Mouse (Mus musculus) cerebellum, postnatal 14 days (tissue): Measurements from ENCODE around the gene Kcnip1.
A peak's percentile ranks its signal among the peaks of the same experiment; 100 is the strongest.

Experiments
- DNase-seq, 2 experiments: peaks; one replicate each; pipeline ENCODE4 v3.0.0; 2021; ENCODE audit warnings: mixed read lengths in 2 of 2

Kcnip1 gene

DNA sequence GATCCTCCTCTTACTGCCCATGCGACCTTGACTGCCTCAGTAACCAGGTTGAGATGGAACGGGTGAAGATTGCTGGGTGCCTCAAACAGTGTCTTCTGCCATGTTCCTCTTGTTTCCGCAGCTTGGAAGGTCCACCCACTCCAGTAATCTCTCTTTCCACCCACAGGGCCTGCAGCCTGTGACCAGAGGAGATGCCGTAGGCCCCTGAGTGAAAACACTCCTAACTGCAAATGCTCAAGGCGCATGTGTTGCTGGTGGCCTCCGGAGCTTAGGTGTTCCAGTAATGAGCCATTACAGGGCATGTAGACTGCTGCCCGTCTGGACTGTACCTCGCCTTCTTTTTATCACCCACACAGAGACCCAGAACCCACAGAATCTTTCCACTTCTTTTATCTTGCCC, 55.3 kb downstream of the Kcnip1 start:
- no peak for DNase-seq

DNA sequence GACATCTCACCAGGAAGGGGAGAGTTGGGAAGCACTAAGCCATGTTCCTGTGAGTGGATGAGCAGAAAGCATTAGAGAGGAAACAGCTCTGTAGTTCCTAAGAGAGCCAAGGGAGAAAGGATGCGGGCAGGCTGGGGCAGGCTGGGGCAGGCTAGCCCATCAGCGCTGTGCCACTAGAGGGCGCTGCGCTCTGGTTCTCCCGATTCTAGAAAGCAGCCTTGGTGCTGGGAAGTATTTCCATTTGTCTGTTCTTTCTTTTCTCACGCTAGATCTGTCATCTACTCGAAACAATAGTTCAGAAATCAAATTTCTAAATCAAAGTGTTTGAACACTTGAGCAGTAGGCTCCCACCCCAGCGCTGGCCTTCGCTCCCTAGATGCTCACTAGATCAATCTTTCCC, 58.7 kb downstream of the Kcnip1 start:
- DNase-seq: no peak

DNA sequence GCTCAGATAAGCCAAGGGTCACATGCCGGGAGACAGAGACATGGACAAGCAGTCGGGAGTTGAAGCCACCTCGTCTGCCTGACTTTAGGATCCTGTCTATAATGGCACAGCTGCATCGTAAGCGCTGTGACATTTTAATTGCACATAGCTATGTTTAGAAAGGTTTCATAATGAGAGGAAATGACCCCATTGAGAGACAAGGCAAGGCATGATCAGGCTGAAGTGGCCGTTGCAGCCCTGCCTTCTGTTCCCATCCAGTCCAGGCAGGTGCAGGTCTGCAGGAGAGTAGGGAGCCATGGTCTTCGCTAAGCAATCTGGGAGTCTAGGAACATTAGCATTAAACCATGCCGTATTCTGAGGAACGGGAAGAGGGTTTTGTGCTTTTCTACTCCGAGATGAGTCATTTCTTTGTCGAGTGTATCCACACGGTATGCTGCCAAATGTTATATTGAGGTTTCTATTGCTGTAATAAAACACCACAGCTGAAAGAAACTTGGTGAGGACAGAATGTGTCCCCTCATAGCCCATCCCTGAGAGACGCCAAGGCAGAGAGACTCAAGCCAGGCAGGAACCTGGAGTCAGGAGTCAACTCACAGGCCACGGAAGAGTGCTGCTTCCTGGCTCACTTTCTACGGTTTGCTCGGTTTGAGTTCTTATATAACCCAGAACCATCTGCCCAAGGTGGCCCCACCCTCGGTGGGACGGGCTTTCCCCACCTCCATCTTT, 60.4 kb downstream of the Kcnip1 start:
- no peak for DNase-seq

DNA sequence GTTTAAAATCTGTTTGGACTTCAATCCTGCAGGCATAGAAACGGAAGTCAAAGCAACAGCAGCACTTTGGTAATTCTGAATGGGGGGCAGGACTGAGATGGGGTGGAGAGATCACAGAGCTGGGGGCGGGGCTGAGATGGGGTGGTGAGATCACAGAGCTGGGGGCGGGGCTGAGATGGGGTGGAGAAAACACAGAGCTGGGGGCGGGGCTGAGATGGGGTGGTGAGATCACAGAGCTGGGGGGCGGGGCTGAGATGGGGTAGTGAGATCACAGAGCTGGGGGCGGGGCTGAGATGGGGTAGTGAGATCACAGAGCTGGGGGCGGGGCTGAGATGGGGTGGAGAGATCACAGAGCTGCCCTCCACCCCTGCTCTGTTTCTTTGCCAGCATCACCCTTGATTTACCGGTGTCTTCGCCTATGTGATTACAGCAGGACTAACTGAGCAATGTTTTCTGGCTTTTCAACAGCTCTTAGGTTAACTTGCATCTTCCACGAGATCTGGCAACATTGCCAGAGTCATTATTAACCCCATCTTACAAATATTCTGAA, 61.0 kb downstream of the Kcnip1 start:
- no peak for DNase-seq

DNA sequence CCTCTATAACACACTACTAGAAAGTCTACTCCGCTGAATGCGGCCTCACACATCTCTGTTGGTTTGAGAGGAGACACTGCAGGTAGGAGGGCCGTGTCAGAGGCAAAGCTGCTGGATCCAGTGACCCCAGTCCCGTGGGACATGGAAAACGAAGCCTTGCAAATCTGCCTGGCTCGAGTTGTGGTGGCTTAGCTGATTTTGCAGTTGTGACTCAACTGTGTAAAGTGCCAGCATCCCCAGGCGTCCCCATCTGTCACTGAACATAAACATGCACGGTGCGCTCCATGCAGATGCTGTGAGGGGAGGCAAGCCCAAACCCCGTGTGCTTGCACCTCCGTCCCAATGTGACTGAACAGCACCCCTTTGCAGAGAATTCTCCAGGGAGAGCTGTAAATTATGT, 63.5 kb downstream of the Kcnip1 start:
- DNase-seq: no peak

DNA sequence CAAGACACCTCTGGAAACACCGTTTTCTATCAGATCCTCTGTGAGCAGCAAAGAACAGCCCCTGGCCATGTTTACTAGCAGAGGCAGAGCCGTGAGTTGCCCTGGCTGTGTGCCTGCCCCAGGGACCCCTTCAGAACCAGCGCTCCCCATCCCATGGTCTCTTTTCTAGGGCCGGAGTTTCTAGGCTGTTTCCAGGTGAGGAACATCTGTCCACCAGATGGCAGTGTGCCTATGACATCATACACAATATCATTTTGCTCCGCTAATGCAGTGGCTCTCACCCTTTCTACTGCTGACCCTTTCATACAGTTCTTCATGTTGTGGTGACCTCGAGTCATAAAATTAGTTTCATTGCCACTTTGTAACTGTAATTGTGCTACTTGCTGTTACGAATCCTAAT, 64.3 kb downstream of the Kcnip1 start:
- peak in 1 of 2 experiments; percentile 36 for DNase-seq

DNA sequence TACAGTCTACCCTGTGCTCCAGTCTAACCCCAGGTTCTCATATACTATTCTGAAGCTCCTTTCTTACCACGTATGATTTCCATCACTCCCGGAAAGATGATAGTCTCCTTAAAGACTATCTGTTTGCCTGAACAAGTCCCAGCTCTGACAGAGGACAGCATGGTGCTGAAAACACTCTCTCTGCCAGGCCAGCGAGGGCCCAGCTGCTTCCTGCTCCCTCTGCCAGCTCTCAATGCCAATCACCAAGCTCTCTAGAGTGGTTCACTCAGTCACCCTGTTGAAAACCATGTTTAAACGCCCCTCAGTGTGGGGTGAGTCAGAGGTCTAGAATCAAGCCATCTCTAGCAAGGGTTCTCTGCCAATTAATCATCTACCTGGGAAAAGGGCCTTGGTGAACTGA, 65.1 kb downstream of the Kcnip1 start:
- peak; percentile 64 to 66 for DNase-seq

DNA sequence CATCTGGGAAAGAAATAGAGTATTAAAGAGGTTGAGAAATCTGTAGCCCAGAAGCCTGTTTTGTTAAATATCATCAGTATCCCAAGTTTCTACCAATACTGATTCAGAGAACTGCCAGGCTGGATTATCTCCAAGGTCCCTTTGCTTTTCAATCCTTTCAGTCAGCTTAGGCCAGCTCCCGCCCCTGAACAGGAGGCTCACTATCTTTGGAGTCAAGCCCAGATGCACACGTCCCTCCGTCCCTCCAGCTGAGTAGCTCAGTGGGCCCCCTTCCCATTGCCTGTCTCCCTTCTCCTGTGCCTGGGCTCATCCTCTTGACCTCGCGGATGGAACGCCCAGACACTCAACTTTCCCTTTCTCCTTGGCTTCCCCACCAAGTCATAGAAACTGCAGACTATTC, 65.6 kb downstream of the Kcnip1 start:
- peak; percentile 41 to 43 for DNase-seq

DNA sequence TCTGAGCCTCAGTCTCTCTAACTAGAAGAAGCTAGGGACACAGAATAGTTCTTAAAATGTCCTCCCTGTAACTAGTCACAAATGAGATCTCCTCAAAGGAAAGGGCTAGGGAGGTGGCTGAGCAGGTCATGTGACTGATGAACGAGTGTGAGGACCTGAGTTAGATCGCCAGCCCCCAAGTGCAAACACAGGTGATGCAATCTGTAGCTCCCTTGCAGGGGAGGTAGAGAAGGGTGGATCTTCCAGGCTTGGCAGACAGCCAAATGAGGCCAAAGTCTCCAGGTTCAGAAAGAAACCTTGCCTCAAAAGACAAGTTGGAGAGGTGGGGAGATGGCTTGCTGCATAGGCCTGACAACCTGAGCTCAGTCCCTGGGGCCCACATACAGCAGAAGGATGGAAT, 66.4 kb downstream of the Kcnip1 start:
- DNase-seq: peak in 1 of 2 experiments; percentile 29

DNA sequence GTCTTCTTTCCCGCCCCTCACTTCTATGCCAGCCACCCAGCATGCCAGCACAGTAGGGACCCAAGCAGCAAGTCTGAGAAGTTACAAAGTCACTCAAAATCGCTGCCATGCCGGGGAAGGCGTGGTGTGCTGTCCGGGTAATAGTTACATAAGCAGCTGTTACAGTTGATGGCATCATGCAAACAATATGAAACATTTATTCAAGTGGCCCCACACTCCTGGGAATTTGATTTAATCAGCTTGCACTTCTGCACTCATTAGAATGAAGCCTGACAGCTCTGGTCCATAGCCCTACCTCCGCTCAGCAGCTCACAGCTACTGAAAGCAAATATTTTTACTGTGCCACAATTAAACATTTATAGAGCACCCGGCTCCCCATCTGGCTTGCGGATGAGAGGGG, 67.2 kb downstream of the Kcnip1 start:
- DNase-seq: no peak

DNA sequence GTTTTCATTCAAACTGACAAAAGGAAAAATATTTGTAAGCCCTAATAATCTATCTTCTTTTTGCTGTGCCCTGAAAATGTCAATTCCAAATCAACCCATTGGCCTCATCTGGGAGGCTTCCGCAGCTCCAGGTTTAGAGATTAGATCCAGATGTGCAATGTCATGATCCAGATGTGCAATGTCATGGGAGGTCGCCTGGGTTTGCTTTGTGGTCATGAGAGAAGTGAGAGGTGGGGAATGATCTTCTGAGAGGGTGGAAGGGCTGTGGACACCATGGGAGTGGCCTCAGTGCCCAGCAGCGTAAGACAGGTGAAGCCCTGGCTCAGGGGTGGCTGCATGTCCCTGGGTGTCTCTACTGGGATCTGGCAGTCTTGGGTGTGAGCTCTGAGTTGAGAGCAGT, 69.9 kb downstream of the Kcnip1 start:
- no peak for DNase-seq

DNA sequence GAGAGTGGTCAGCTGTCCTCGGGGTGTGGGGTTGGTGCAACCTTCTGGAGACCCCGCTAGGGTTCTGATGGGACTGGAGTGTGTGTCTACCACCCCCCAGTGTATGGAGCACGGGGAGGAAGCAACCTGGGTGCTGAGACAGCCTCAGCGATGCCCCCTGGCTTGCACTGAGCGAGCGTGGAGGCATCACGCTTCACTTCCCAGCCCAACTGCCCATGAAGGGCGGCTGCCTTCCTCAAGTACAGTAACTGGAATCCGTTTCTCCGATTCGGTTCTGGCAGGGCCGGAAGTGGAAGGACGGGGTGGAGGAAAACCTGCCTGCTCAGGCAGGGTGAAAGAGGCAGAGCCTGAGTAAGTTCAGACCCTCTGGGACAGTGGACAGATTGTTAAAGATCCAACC, 71.5 kb downstream of the Kcnip1 start:
- DNase-seq: no peak

DNA sequence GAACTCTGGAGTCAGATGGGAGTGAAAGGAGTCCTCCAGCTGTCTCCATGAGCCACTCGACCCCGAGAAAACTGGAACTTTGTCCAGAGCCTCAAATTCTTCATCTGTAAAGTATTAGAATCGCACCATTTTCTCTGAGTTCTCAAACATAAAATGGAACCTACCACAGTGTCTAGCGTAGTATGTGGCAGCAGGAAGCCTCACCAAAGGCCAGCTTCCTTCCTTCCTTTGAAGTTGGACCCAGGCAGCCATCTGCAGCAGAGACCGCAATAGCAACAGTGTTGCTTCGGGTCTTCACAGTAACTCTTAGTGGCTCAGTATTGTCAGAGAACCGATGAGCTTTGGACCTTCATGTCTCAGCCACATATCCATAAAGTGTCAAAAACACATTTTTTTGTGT, 73.1 kb downstream of the Kcnip1 start:
- DNase-seq: no peak

DNA sequence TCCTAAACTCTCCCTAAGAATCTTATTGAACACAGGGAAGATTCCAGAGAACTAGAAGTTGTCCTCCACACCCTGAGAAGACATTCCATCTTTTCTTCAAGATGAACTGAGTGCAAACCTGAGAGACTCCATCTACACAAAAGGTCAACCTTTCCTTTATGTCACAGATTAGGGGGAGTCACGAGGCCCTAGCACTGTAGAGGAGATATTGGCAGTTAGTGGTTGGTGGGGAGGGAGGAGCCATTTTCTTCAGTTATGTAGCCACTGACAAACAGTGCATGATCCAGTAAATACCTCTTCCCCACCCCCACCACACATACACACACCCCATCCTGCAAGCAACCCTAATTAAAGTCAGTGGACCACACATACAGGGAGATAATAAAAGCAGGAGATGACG, 74.5 kb downstream of the Kcnip1 start:
- no peak for DNase-seq

DNA sequence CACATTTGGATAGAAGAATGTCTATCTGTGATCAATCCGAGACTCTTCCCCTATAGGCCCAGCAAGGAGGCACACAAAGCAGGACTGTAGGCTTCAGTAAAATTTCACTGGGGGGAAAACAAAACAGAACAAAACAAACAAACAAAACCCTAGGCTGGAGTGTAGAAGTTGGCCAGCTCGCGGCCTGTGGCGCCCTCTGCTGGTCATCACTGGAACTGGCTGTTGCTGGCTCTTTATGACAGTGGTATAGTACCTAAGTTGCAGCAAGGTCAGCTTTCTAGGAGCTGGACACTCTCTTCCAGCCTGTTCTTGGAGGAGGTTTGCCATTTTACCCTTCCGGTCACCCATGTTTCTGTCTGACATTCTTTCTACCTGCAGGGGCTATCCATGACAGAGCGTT, 75.4 kb downstream of the Kcnip1 start:
- peak; percentile 89 to 92 for DNase-seq

DNA sequence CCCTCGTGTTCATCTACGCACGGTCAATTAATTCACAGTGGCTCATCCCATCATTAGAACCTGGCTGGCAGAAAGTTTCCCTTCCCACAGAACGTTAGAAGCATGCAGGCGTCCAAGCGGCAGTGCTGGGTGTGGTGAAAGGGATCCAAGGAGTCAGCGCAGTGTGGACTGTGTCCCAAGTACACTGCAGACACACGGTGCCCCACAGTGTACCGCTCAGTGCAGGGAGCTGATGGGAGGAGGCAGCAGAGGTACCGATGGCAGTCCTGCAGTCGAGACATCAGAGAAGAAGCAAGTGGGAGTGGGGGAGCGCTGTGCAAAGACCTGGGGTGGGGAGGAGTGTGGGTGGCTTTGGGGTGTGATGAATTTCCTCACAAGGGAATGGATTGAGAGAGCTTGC, 78.7 kb downstream of the Kcnip1 start:
- no peak for DNase-seq

DNA sequence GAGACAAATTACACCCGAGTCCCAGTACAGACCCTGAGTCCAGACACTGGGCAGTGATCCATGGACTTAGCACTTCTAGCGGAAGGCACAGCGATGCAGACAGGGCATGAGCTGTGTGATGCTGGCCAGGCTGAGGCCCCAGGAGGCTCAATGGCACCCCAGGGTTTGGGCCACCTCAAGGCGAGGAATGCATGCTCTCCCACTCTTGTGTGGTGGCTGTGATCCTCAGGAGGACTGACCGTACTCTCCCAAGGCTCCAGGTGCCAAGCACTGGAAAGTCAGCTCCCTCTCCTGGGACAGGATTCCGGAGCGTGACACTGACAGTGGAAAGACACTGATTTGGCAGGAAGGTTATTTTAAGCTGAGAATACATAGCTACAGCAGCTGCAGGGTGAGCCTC, 79.9 kb downstream of the Kcnip1 start:
- no peak for DNase-seq

DNA sequence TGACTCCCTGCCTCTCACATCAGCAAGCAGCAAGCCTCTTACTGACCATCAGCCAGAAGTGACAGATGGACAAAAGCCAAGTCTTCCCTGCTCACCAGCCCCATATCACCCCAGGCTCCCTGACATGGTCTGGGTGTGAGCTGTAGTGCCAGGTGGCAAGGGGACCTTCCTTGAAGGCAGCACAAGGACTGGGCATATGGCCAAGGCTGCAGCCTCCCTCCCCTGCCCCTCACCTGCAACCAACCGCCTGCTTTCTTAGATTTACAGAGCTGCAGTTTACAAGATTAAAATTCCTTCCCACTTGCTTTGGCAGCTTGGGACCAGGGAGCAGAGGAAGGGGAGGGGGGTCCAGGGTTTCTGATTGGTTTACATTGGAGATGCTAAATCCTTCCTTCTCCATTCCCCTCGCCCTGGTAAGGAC, 80.8 kb downstream of the Kcnip1 start:
- peak; percentile 72 to 76 for DNase-seq

DNA sequence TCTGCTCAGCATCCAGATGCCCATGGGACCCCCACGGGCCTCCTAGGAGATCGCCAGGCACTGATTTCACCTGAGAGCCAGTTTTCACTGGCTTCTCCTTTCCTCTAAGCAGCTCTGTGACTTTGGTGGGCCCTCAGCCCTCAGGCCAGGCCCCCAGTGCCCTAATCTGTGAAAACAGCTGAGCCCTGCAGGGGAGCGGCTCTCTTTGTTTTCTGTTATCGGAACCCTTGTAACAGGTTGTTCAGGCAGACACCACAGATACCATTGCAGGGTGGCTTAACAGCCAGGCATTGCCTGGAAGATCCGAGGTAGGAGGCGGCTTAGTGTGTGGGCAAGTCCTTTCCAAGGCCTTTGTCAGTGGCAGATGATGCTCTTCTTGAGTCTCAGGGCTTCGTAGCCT, 82.0 kb downstream of the Kcnip1 start:
- DNase-seq: no peak

DNA sequence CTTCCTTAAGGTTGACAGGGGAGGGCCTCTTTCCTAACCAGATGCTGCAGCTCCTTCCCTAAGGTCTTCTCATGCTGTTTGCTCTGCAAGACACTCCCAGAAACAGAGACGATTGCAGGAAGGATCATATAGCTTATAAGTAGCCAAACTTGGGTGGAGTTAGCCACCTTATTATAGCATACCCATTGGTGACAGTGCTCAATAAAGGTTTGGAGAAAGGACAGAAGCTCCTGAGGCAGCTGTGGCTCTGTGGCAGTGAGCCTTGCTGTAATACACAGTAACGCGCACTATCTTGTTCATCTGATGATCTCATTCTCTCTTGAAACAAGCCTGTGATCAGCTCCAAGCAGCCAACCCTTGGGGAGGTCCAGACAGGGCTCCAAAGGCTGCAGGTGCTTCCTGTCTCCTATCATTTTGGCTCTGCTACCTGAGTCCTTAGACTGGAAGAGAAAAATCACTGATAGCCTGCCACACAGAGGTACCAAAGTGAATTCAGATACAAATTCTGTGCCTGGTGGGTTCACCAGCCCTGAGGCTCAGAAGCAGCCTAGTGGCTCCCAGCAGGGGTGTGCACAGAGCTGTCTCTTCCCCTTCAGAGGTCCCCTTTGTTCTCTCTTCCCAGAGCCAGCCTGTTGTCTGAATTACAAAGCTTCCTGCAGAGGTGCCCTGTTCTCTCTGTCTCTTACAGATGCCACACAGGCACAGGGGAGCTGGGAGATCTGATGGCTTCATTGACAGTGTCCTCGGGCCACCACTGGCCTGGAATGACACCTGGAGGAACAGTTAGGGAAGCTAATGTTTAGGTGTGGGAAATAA, 84.4 kb downstream of the Kcnip1 start:
- DNase-seq: no peak

DNA sequence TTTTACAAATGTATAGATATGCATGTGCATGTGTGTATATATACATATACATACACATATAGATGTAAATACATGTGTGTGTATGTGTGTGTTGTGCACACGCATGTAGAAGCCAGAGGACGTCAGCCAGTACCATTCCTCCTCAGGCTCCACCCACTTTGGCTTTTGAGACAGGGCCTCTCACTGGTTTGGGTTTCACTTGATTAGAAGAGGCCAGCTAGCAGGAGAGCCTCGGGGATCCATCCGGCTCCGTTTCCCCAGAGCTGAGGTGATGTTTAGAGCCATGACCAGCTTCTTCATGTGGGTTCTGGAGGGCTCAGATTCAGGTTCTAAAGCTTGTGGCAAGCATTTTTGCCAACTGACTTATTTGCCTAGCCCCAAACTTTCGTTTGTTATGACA, 89.5 kb downstream of the Kcnip1 start:
- DNase-seq: no peak

DNA sequence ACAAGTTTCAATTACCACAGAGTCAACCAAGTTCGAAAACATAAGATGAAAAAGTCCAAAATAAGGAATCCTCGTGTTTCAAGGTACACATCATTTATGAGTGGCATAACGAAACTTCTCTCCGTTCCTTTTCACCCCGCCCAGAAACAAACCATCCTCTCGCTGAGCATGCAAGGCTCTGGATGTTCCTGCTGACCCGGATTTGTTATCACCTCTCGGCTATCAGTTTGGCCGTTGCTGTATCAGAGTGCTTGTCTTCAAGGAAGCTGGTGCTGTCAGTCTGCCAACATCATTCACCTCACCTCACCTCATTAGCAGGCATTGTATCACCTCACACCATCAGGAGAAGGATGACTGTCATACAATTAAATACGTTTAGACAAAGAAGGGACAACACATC, 90.6 kb downstream of the Kcnip1 start:
- DNase-seq: no peak

DNA sequence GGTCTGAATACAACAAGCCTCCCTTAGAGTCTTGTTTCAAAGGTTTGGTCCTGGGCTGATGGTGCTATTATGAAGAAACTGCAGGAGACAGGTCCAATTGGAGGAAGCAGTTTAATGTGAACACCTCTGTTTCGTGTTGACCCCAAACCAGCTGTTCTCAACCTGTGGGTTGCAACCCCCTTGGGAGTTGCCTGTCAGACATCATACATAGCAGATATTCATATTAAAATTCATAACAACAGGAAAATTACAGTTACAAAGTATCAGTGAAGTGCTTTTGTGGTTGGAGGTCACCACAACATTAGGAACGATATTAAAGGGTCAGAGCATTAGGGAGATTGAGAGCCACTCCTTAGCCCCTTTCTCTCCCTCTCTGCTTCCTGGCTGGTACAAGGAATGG, 91.2 kb downstream of the Kcnip1 start:
- no peak for DNase-seq

DNA sequence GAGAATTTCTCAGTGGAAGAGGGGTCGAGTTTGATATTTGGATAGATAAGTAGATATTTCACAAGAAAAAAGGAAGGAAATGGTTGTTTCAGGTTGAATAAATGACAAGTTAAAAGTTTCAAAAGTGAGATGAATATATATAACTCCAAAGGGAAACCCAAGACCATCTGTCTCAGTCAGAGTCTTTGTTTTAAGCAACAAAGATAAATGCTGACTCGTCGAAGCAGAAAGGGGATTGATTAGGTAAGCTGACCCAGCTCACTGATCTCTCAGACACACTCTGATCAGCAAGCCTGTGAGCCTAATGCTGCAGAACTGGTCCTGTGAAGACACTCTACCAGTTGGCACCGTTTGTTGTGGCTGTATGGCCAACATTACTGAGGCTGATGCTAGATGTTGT, 101.9 kb downstream of the Kcnip1 start:
- no peak for DNase-seq
